Mouse (Mus musculus): Measurements from ENCODE around the gene Sfxn5. TPM values are rescaled to one million over a fixed set of nuclear protein-coding genes. Genes with fewer than 3 reads are reported as not detected.

The Sfxn5 gene
- polyA plus RNA-seq, 1 experiment: 172 TPM

GRCm38 (mm10) chr6:85188256-85189110 is 144.7 kb downstream of the Sfxn5 start:
- Histone ChIP-seq H3K27ac (ENCODE audit: insufficient read depth, low read length) (no peak overlapping the region), H3K4me1 (ENCODE audit: control insufficient read depth, insufficient read depth, low read length) (peaks cover 9% of the 10 kb centered on the region; the same call in 1 of the 2 replicates), H3K27me3 (ENCODE audit: control insufficient read depth, insufficient read depth, low read length) (peaks cover 18% of the 10 kb centered on the region; the same call in 1 of the 2 replicates), H3K4me3 (replicated peaks; ENCODE audit: insufficient read depth, low read depth, low read length) (peak overlapping the region; percentile 28)
- 3% methylated on average over 39 of the region's 39 CpGs for WGBS
- TF ChIP-seq CTCF (IDR thresholded peaks at IDR 0.05; ENCODE audit: borderline replicate concordance, insufficient read depth, low read depth, low read length): no peak
- no peak for DNase-seq

GRCm38 (mm10) chr6:85187340-85188211 is 145.6 kb downstream of the Sfxn5 start, which contains the start of gene Emx1:
Gene Emx1, plus strand, starts transcription at chr6:85187438.
- Histone ChIP-seq H3K27ac (ENCODE audit: insufficient read depth, low read length) (no peak within 1 kb of the TSS), H3K4me3 (replicated peaks; ENCODE audit: insufficient read depth, low read depth, low read length) (peak within 1 kb of the TSS; percentile 48), H3K27me3 (ENCODE audit: control insufficient read depth, insufficient read depth, low read length) (peaks cover 18% of the 10 kb centered on the region; the same call in 1 of the 2 replicates), H3K4me1 (ENCODE audit: control insufficient read depth, insufficient read depth, low read length) (peaks cover 9% of the 10 kb centered on the region; the same call in 1 of the 2 replicates)
- WGBS: under 1% methylated on average over 81 of the region's 81 CpGs
- DNase-seq: peak; percentile 17 to 32
- no peak for TF ChIP-seq CTCF (IDR thresholded peaks at IDR 0.05; ENCODE audit: borderline replicate concordance, insufficient read depth, low read depth, low read length)
- no peak for TF ChIP-seq POLR2A (IDR thresholded peaks at IDR 0.05; ENCODE audit: borderline replicate concordance, insufficient read depth, low read length)

GRCm38 (mm10) chr6:85186744-85187059 is 146.5 kb downstream of the Sfxn5 start:
- H3K27ac ChIP-seq (ENCODE audit: insufficient read depth, low read length): no peak overlapping the region
- peaks cover 18% of the 10 kb centered on the region; the same call in 1 of the 2 replicates for H3K27me3 ChIP-seq (ENCODE audit: control insufficient read depth, insufficient read depth, low read length)
- peak overlapping the region; percentile 46 for H3K4me3 ChIP-seq (replicated peaks; ENCODE audit: insufficient read depth, low read depth, low read length)

GRCm38 (mm10) chr6:85186033-85186743 is 147.0 kb downstream of the Sfxn5 start:
- peaks cover 18% of the 10 kb centered on the region; the same call in 1 of the 2 replicates for H3K27me3 ChIP-seq (ENCODE audit: control insufficient read depth, insufficient read depth, low read length)
- WGBS: 4% methylated on average over 33 of the region's 33 CpGs
- TF ChIP-seq CTCF (IDR thresholded peaks at IDR 0.05; ENCODE audit: borderline replicate concordance, insufficient read depth, low read depth, low read length) (no peak), POLR2A (IDR thresholded peaks at IDR 0.05; ENCODE audit: borderline replicate concordance, insufficient read depth, low read length) (no peak)
- no peak overlapping the region for H3K4me3 ChIP-seq (replicated peaks; ENCODE audit: insufficient read depth, low read depth, low read length)
- H3K27ac ChIP-seq (ENCODE audit: insufficient read depth, low read length): no peak overlapping the region
- H3K4me1 ChIP-seq (ENCODE audit: control insufficient read depth, insufficient read depth, low read length): peaks cover 9% of the 10 kb centered on the region; the same call in 1 of the 2 replicates
- DNase-seq: no peak

More at GRCm38 (mm10) chr6:85186744-85187059, 146.5 kb downstream of the Sfxn5 start:
- TF ChIP-seq POLR2A (IDR thresholded peaks at IDR 0.05; ENCODE audit: borderline replicate concordance, insufficient read depth, low read length) (no peak), CTCF (IDR thresholded peaks at IDR 0.05; ENCODE audit: borderline replicate concordance, insufficient read depth, low read depth, low read length) (no peak)
- 3% methylated on average over 15 of the region's 15 CpGs for WGBS
- H3K4me1 ChIP-seq (ENCODE audit: control insufficient read depth, insufficient read depth, low read length): peaks cover 9% of the 10 kb centered on the region; the same call in 1 of the 2 replicates
- no peak for DNase-seq

- H3K27ac ChIP-seq (ENCODE audit: insufficient read depth, low read length): no peak overlapping the region
- no peak for TF ChIP-seq CTCF (IDR thresholded peaks at IDR 0.05; ENCODE audit: borderline replicate concordance, insufficient read depth, low read depth, low read length)
- TF ChIP-seq POLR2A (IDR thresholded peaks at IDR 0.05; ENCODE audit: borderline replicate concordance, insufficient read depth, low read length): no peak
- DNase-seq: no peak
- peaks cover 9% of the 10 kb centered on the region; the same call in 1 of the 2 replicates for H3K4me1 ChIP-seq (ENCODE audit: control insufficient read depth, insufficient read depth, low read length)
- H3K4me3 ChIP-seq (replicated peaks; ENCODE audit: insufficient read depth, low read depth, low read length): no peak overlapping the region
- H3K27me3 ChIP-seq (ENCODE audit: control insufficient read depth, insufficient read depth, low read length): peaks cover 16% of the 10 kb centered on the region; the same call in 1 of the 2 replicates
- WGBS: 81% methylated on average over 3 of the region's 3 CpGs
These were observed 149.3 kb downstream of the Sfxn5 start for GRCm38 (mm10) chr6:85183951-85184350.

GRCm38 (mm10) chr6:85180036-85180435 is 153.2 kb downstream of the Sfxn5 start:
- Histone ChIP-seq H3K27me3 (ENCODE audit: control insufficient read depth, insufficient read depth, low read length) (no peaks in the 10 kb centered on the region), H3K4me1 (ENCODE audit: control insufficient read depth, insufficient read depth, low read length) (no peaks in the 10 kb centered on the region), H3K4me3 (replicated peaks; ENCODE audit: insufficient read depth, low read depth, low read length) (no peak overlapping the region), H3K27ac (ENCODE audit: insufficient read depth, low read length) (no peak overlapping the region)
- DNase-seq: no peak
- no peak for TF ChIP-seq CTCF (IDR thresholded peaks at IDR 0.05; ENCODE audit: borderline replicate concordance, insufficient read depth, low read depth, low read length)
- TF ChIP-seq POLR2A (IDR thresholded peaks at IDR 0.05; ENCODE audit: borderline replicate concordance, insufficient read depth, low read length): no peak
- 63% methylated on average over 2 of the region's 2 CpGs for WGBS

- no peak overlapping the region for H3K27ac ChIP-seq (ENCODE audit: insufficient read depth, low read length)
- DNase-seq: no peak
- no peaks in the 10 kb centered on the region for H3K4me1 ChIP-seq (ENCODE audit: control insufficient read depth, insufficient read depth, low read length)
- H3K27me3 ChIP-seq (ENCODE audit: control insufficient read depth, insufficient read depth, low read length): no peaks in the 10 kb centered on the region
- 82% methylated on average over 3 of the region's 3 CpGs for WGBS
- no peak overlapping the region for H3K4me3 ChIP-seq (replicated peaks; ENCODE audit: insufficient read depth, low read depth, low read length)
- TF ChIP-seq CTCF (IDR thresholded peaks at IDR 0.05; ENCODE audit: borderline replicate concordance, insufficient read depth, low read depth, low read length) (no peak), POLR2A (IDR thresholded peaks at IDR 0.05; ENCODE audit: borderline replicate concordance, insufficient read depth, low read length) (no peak)
These were observed 153.7 kb downstream of the Sfxn5 start for GRCm38 (mm10) chr6:85179569-85179968.
